Mouse (Mus musculus): ENCODE data around the gene Sec14l3.

GRCm38 (mm10) chr11:4047766-4048165 is 16.9 kb upstream of the Sec14l3 start:
- no peak for TF ChIP-seq CTCF (IDR thresholded peaks at IDR 0.05; ENCODE audit: insufficient read depth, low read length)
- TF ChIP-seq POLR2A (IDR thresholded peaks at IDR 0.05; ENCODE audit: borderline replicate concordance, extremely low read depth, low read depth, low read length): no peak

All from lung, adult 2 months (tissue).